Mouse (Mus musculus) MEL (cell line): ENCODE data around the gene Grin2b. TPM values are rescaled to one million over a fixed set of nuclear protein-coding genes. Genes with fewer than 3 reads are reported as not detected.

Experiments
- DNase-seq: peaks from one replicate; pipeline ENCODE4 v3.0.0; 2011; ENCODE audit warnings: low read depth, low spot score
- H3K27ac ChIP-seq: 2 replicates; pipeline ENCODE4 v1.5.1; 2012; ENCODE audit warnings: low read depth, mild to moderate bottlenecking, control low read depth, low read length, moderate library complexity; ENCODE audit not compliant: control insufficient read depth
- H3K27me3 ChIP-seq, 2 experiments: fragments of 150-350 bp in 1 of 2; sonication (generic) in 1 of 2; 2 replicates each; pipeline ENCODE4 v1.6.1; 2012; ENCODE audit warnings: low read length in 2 of 2, mild to moderate bottlenecking in 2 of 2, improper control_type of control experiment in 1 of 2, moderate library complexity in 1 of 2; ENCODE audit not compliant: insufficient read depth in 2 of 2, control insufficient read depth in 1 of 2
- H3K36me3 ChIP-seq, 2 experiments: 2 replicates each; pipeline ENCODE4 v1.6.1; 2012 to 2014; ENCODE audit warnings: low read length in 2 of 2, improper control_type of control experiment in 1 of 2, inconsistent platforms in 1 of 2, mild to moderate bottlenecking in 1 of 2; ENCODE audit not compliant: insufficient read depth in 2 of 2, control insufficient read depth in 1 of 2
- H3K4me1 ChIP-seq, 2 experiments: fragments of 150-350 bp in 1 of 2; sonication (generic) in 1 of 2; 2 replicates each; pipeline ENCODE4 v1.6.1; 2012; ENCODE audit warnings: low read length in 2 of 2, improper control_type of control experiment in 1 of 2, mild to moderate bottlenecking in 1 of 2; ENCODE audit not compliant: insufficient read depth in 2 of 2, control insufficient read depth in 1 of 2
- H3K4me3 ChIP-seq, 2 experiments: fragments of 150-350 bp in 1 of 2; sonication (generic) in 1 of 2; 2 replicates each; pipeline ENCODE4 v1.5.1; 2012; ENCODE audit warnings: low read depth in 2 of 2, low read length in 2 of 2, mild to moderate bottlenecking in 2 of 2, moderate library complexity in 2 of 2, control low read depth in 1 of 2, improper control_type of control experiment in 1 of 2; ENCODE audit not compliant: control insufficient read depth in 1 of 2, insufficient read depth in 1 of 2
- H3K79me2 ChIP-seq: 2 replicates; pipeline ENCODE4 v1.6.1; 2012; ENCODE audit warnings: mild to moderate bottlenecking, low read length, moderate library complexity; ENCODE audit not compliant: control insufficient read depth, poor library complexity, insufficient read depth
- H3K9ac ChIP-seq: 2 replicates; pipeline ENCODE4 v1.6.1; 2012; ENCODE audit warnings: low read depth, mild to moderate bottlenecking, control low read depth, low read length, moderate library complexity; ENCODE audit not compliant: control insufficient read depth, poor library complexity, severe bottlenecking
- H3K9me3 ChIP-seq: fragments of 150-350 bp; sonication (generic); replicated peaks from 2 replicates; pipeline ENCODE4 v1.6.1; 2012; ENCODE audit warnings: mild to moderate bottlenecking, low read length, improper control_type of control experiment, moderate library complexity; ENCODE audit not compliant: insufficient read depth
- CHD1 ChIP-seq: IDR thresholded peaks from 2 replicates; pipeline ENCODE4 v1.6.1; 2012; ENCODE audit warnings: low read depth, mild to moderate bottlenecking, inconsistent platforms, low read length, improper control_type of control experiment
- E2F4 ChIP-seq: IDR thresholded peaks from 2 replicates; pipeline ENCODE4 v1.6.1; 2011; ENCODE audit warnings: low read depth, low read length, improper control_type of control experiment, borderline replicate concordance
- ELF1 ChIP-seq: IDR thresholded peaks from 2 replicates; pipeline ENCODE4 v1.6.1; 2014; ENCODE audit warnings: low read depth, mild to moderate bottlenecking, inconsistent platforms, low read length, improper control_type of control experiment, moderate library complexity
- EP300 ChIP-seq, 2 experiments: IDR thresholded peaks; 2 replicates each; pipeline ENCODE4 v1.6.1; 2011; ENCODE audit warnings: improper control_type of control experiment in 2 of 2, low read length in 2 of 2, low read depth in 1 of 2, mild to moderate bottlenecking in 1 of 2
- ETS1 ChIP-seq: IDR thresholded peaks from 2 replicates; pipeline ENCODE4 v1.6.1; 2012; ENCODE audit warnings: low read depth, mild to moderate bottlenecking, inconsistent platforms, low read length, improper control_type of control experiment, moderate library complexity
- GABPA ChIP-seq: IDR thresholded peaks from 2 replicates; pipeline ENCODE4 v1.6.1; 2012; ENCODE audit warnings: low read depth, mild to moderate bottlenecking, inconsistent platforms, low read length, improper control_type of control experiment, moderate library complexity
- GATA1 ChIP-seq: IDR thresholded peaks from 2 replicates; pipeline ENCODE4 v1.6.1; 2011; ENCODE audit warnings: low read depth, low read length, improper control_type of control experiment
- HCFC1 ChIP-seq: IDR thresholded peaks from 2 replicates; pipeline ENCODE4 v1.6.1; 2012; ENCODE audit warnings: low read depth, mild to moderate bottlenecking, inconsistent platforms, low read length, improper control_type of control experiment, moderate library complexity
- JUND ChIP-seq: IDR thresholded peaks from 2 replicates; pipeline ENCODE4 v1.6.1; 2011; ENCODE audit warnings: low read depth, mild to moderate bottlenecking, improper control_type of control experiment, low read length
- KAT2A ChIP-seq: conservative IDR thresholded peaks from 2 replicates; pipeline ENCODE4 v1.6.1; 2012; ENCODE audit warnings: low read depth, low read length, improper control_type of control experiment, inconsistent platforms
- MAFK ChIP-seq: IDR thresholded peaks from 2 replicates; pipeline ENCODE4 v1.6.1; 2011; ENCODE audit warnings: low read depth, mild to moderate bottlenecking, low read length, improper control_type of control experiment, borderline replicate concordance
- MAZ ChIP-seq: IDR thresholded peaks from 2 replicates; pipeline ENCODE4 v1.6.1; 2012; ENCODE audit warnings: low read depth, mild to moderate bottlenecking, inconsistent platforms, low read length, improper control_type of control experiment
- MXI1 ChIP-seq: IDR thresholded peaks from 2 replicates; pipeline ENCODE4 v1.6.1; 2011; ENCODE audit warnings: mild to moderate bottlenecking, low read depth, low read length, improper control_type of control experiment
- MYB ChIP-seq: IDR thresholded peaks from 2 replicates; pipeline ENCODE4 v1.6.1; 2011; ENCODE audit warnings: mild to moderate bottlenecking, low read depth, low read length, improper control_type of control experiment
- MYC ChIP-seq: IDR thresholded peaks from 2 replicates; pipeline ENCODE4 v1.6.1; 2011; ENCODE audit warnings: low read depth, mild to moderate bottlenecking, low read length, improper control_type of control experiment, moderate library complexity
- NRF1 ChIP-seq: IDR thresholded peaks from 2 replicates; pipeline ENCODE4 v1.6.1; 2014; ENCODE audit warnings: low read depth, mild to moderate bottlenecking, inconsistent platforms, low read length, improper control_type of control experiment, moderate library complexity; ENCODE audit not compliant: poor library complexity, insufficient read depth, severe bottlenecking
- POLR2AphosphoS2 ChIP-seq: IDR thresholded peaks from 2 replicates; pipeline ENCODE4 v1.6.1; 2011; ENCODE audit warnings: low read length, improper control_type of control experiment
- POLR2AphosphoS5 ChIP-seq: IDR thresholded peaks from 2 replicates; pipeline ENCODE4 v1.6.1; 2012; ENCODE audit warnings: low read depth, borderline replicate concordance, mild to moderate bottlenecking, inconsistent platforms, low read length, moderate library complexity, mixed read lengths
- RAD21 ChIP-seq: IDR thresholded peaks from 2 replicates; pipeline ENCODE4 v1.6.1; 2011; ENCODE audit warnings: mild to moderate bottlenecking, low read depth, low read length, improper control_type of control experiment
- RCOR1 ChIP-seq: IDR thresholded peaks from 2 replicates; pipeline ENCODE4 v1.6.1; 2012; ENCODE audit warnings: low read depth, mild to moderate bottlenecking, inconsistent platforms, low read length, improper control_type of control experiment
- UBTF ChIP-seq: IDR thresholded peaks from 2 replicates; pipeline ENCODE4 v1.6.1; 2012; ENCODE audit warnings: low read depth, mild to moderate bottlenecking, inconsistent platforms, low read length, improper control_type of control experiment, moderate library complexity, borderline replicate concordance; ENCODE audit not compliant: insufficient read depth
- USF2 ChIP-seq, 2 experiments: IDR thresholded peaks; 2 replicates each; pipeline ENCODE4 v1.6.1; 2011 to 2012; ENCODE audit warnings: improper control_type of control experiment in 2 of 2, low read length in 2 of 2, borderline replicate concordance in 1 of 2, inconsistent platforms in 1 of 2, low read depth in 1 of 2, mild to moderate bottlenecking in 1 of 2; ENCODE audit not compliant: insufficient read depth in 1 of 2
- ZKSCAN1 ChIP-seq: IDR thresholded peaks from 2 replicates; pipeline ENCODE4 v1.6.1; 2012; ENCODE audit warnings: low read depth, mild to moderate bottlenecking, inconsistent platforms, low read length, improper control_type of control experiment, moderate library complexity
- polyA plus RNA-seq, 2 experiments: library from polyadenylated mRNA; stranded (reverse) in 1 of 2; unstranded in 1 of 2; fragments of >175 nt in 1 of 2; fragments of >200 nt in 1 of 2; gene quantifications; 2 replicates each; pipeline versions ENCODE4 v1.2.1 to v1.2.4; 2012; ENCODE audit warnings: low replicate concordance in 2 of 2, low read depth in 1 of 2; ENCODE audit not compliant: insufficient read length in 2 of 2, insufficient read depth in 1 of 2, missing spikeins in 1 of 2
- total RNA-seq: library from RNA; depleted of rRNA; stranded (reverse); fragments of 300-350 nt; gene quantifications from 2 replicates; pipeline ENCODE4 v1.2.3, GENCODE M21; 2012

The Grin2b gene
- total and polyA plus RNA-seq, 3 experiments, result not detected

DNA sequence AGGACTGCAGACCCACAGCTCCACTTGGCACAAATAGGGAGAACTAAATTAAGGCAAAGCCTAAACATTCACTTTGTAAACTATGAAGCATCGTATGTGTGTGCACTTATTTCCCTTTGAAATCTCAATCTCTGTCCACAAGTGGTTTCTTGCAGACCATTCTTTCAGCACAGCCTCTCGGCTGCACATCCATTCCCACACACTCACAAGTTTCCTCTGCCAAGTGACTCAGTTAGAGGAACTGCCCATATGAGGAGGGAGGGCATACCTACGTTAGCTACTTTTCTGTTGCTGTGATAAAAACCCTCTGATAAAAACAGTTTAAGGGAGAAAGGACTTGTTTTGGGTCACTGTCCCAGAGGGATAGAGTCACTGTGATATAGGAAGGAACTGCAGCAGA is 152.9 kb downstream of the Grin2b start:
- H3K79me2 ChIP-seq, result no peaks in the 10 kb centered on the region

DNA sequence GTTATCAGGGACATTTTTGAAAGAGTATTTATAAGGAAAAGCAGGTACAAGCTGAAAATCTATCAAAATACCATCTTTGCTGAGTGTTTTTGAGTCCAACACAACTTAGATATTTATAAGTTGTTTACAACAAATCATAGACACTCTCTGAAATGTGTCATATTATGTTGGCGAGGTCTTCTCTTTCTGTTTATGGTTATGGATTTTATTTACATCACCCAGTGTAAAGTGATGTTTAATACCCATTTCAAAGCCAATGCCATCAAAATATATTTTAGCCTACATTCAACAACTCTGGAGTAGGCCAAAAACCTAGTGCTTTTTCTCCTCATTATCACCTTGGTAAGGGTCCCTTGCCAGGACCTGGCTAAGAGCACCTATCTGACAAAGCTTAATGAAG is 154.3 kb downstream of the Grin2b start:
- H3K9me3 ChIP-seq, result no peaks in the 10 kb centered on the region

More for the DNA sequence above, 152.9 kb downstream of the Grin2b start:
- TF ChIP-seq RCOR1 (no peak), POLR2AphosphoS5 (no peak), MYC (no peak)
- Histone ChIP-seq H3K4me1 (no peaks in the 10 kb centered on the region), H3K27me3 (no peaks in the 10 kb centered on the region), H3K9me3 (no peaks in the 10 kb centered on the region), H3K27ac (no peak overlapping the region), H3K9ac (no peak overlapping the region), H3K4me3 (no peak overlapping the region), H3K36me3 (no peaks in the 10 kb centered on the region)
- DNase-seq, result no peak

DNA sequence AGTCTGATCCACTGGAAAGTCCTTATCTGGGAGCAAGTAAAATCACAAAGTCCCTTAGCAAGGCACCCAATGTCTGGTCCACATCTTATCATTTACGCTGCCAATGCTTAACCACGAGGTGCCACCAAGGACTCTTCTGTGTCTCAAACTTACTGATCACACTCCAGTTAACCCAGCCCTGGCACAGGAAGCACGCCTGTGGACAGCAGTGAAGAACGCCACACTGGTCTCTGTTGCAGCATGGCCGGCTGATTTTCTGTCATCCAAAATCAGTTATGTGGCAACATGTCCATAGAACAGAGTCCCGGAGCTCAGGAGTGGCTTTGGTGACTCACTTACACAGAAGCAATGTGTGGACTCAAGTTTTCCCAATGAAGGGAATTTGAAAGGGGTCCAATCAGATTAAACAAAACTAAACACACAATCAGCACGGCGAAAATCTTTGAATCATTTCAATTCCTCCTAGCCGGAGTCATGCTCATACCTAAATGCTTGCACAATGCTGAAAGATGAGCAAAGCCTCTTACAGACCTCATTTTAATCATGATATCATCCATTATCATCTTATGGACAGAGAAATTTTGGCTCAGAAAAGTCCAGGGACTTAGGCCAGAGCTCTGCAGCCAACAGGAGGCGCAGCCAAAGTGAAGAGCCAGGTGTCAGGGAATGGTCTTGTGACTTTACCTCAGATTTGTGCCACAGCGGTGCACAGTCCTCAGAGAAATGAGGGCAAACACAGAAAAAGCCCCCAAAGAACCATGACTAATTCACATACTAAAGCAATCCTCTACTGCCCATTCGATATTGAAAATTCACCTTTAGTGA is 159.5 kb downstream of the Grin2b start:
- Histone ChIP-seq H3K27ac (no peak overlapping the region), H3K27me3 (no peaks in the 10 kb centered on the region), H3K4me3 (no peak overlapping the region), H3K4me1 (no peaks in the 10 kb centered on the region), H3K9me3 (no peaks in the 10 kb centered on the region), H3K79me2 (no peaks in the 10 kb centered on the region), H3K36me3 (no peaks in the 10 kb centered on the region), H3K9ac (no peak overlapping the region)
- DNase-seq, result no peak
- no peak for TF ChIP-seq GATA1
- TF ChIP-seq CHD1, result no peak
- no peak for TF ChIP-seq USF2 (IDR thresholded peaks at IDR 0.05; ENCODE audit: borderline replicate concordance in 1 of 2, insufficient read depth in 1 of 2, low read depth in 1 of 2, low read length in 2 of 2)
- no peak for TF ChIP-seq ETS1
- TF ChIP-seq HCFC1, result no peak
- no peak for TF ChIP-seq RAD21
- TF ChIP-seq POLR2AphosphoS2, result no peak
- TF ChIP-seq ZKSCAN1, result no peak
- no peak for TF ChIP-seq JUND
- TF ChIP-seq RCOR1, result no peak
- TF ChIP-seq UBTF, result no peak
- no peak for TF ChIP-seq KAT2A
- no peak for TF ChIP-seq POLR2AphosphoS5
- no peak for TF ChIP-seq NRF1
- no peak for TF ChIP-seq ELF1
- TF ChIP-seq EP300 (IDR thresholded peaks at IDR 0.05; ENCODE audit: low read depth in 1 of 2, low read length in 2 of 2), result no peak
- no peak for TF ChIP-seq MAFK

More for the DNA sequence above, 154.3 kb downstream of the Grin2b start:
- Histone ChIP-seq H3K9ac (no peak overlapping the region), H3K27ac (no peak overlapping the region), H3K4me3 (no peak overlapping the region), H3K36me3 (no peaks in the 10 kb centered on the region), H3K79me2 (no peaks in the 10 kb centered on the region), H3K27me3 (no peaks in the 10 kb centered on the region), H3K4me1 (no peaks in the 10 kb centered on the region)
- TF ChIP-seq MAZ (no peak), KAT2A (no peak), E2F4 (no peak), EP300 (IDR thresholded peaks at IDR 0.05; ENCODE audit: low read depth in 1 of 2, low read length in 2 of 2) (no peak), MYB (no peak), RAD21 (no peak), JUND (no peak), MXI1 (no peak), GABPA (no peak)
- no peak for DNase-seq
